ENCODE assay signal across 11 mouse cellular contexts in the genomic region with DNA sequence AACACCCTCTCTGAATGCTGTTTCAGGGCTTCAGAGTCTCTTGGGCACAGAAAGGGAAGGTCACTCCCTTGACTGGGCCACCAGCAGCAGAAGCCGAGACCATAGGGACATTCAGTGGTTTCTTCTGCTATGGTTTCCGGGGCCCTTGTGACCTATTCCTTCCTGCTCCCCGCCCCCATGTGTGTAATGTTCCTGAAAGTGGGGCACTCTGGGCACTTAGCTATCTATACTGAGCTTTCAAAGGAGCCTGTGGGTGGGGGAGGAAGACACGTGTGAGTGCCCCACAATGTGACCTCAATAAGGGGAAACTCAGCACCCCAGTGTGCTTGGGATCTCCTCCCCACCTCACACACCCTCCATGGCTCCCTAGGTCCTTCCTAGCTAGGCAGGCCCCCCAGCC. TPM values are rescaled to one million over a fixed set of nuclear protein-coding genes. Genes with fewer than 3 reads are reported as not detected.
DNase-seq lines count a peak whose midpoint lies in the region; ATAC-seq and TF ChIP-seq lines count a peak whose summit lies in the region.
"Had no signal": no experiment of that assay in that cellular context is flagged by ENCODE, and none has a peak within 500 bp of the region (broad histone marks: within the 10 kb centered on the region; RNA-seq: fewer than 3 reads in every experiment).

No protein-coding gene starts in this region.

- 3% methylated on average over 4 of the region's 4 CpGs for WGBS in bone marrow, adult 2 months
- 82% methylated on average over 4 of the region's 4 CpGs for WGBS in hindbrain, postnatal 0 days
- WGBS in intestine, postnatal 0 days: 72% methylated on average over 4 of the region's 4 CpGs

- H3K9me3 ChIP-seq in hindbrain, postnatal 0 days (ENCODE audit: low read length): no peaks in the 10 kb centered on the region
- no peaks in the 10 kb centered on the region for H3K9me3 ChIP-seq in intestine, postnatal 0 days (ENCODE audit: control insufficient read depth)
- H3K9me3 ChIP-seq: embryonic facial prominence, embryonic 15.5 days; hindbrain, embryonic 10.5 days; midbrain, embryonic 12.5 days had no signal

- peaks cover 10% of the 10 kb centered on the region; the same call in 1 of the 2 replicates for H3K4me1 ChIP-seq in bone marrow, adult 2 months (ENCODE audit: control insufficient read depth, insufficient read depth, low read length)
- peaks cover 12% of the 10 kb centered on the region for H3K4me1 ChIP-seq in hindbrain, postnatal 0 days (ENCODE audit: insufficient read depth, low read length)
- 0 out of 2 replicates have a peak, but pooled peaks cover 3% of the 10 kb centered on the region for H3K4me1 ChIP-seq in intestine, postnatal 0 days (replicated peaks; ENCODE audit: control insufficient read depth, insufficient read depth, low read length)

- no peak overlapping the region for H3K4me2 ChIP-seq in hindbrain, postnatal 0 days (ENCODE audit: low read depth, low read length)
- no peak overlapping the region for H3K4me2 ChIP-seq in intestine, postnatal 0 days (replicated peaks; ENCODE audit: low read depth)
- H3K4me2 ChIP-seq: embryonic facial prominence, embryonic 15.5 days; midbrain, embryonic 12.5 days had no signal

- no peak; the same call in 1 of the 2 replicates for TF ChIP-seq POLR2A in bone marrow, adult 2 months (IDR thresholded peaks at IDR 0.05; ENCODE audit: borderline replicate concordance, control insufficient read depth, low read depth, low read length)

- H3K27me3 ChIP-seq in hindbrain, postnatal 0 days (ENCODE audit: insufficient read depth, low read length): peaks cover 15% of the 10 kb centered on the region
- no peaks in the 10 kb centered on the region for H3K27me3 ChIP-seq in intestine, postnatal 0 days (replicated peaks; ENCODE audit: control insufficient read depth, insufficient read depth, low read length)

- no peak overlapping the region for H3K4me3 ChIP-seq in bone marrow, adult 2 months (replicated peaks; ENCODE audit: control insufficient read depth, low read depth, low read length)
- H3K4me3 ChIP-seq in hindbrain, postnatal 0 days (ENCODE audit: low read length): no peak overlapping the region
- no peak overlapping the region for H3K4me3 ChIP-seq in intestine, postnatal 0 days (ENCODE audit: low read depth, low read length)
- H3K4me3 ChIP-seq: embryonic facial prominence, embryonic 15.5 days; hindbrain, embryonic 10.5 days; midbrain, embryonic 12.5 days had no signal

- H3K36me3 ChIP-seq in hindbrain, postnatal 0 days (ENCODE audit: insufficient read depth, low read length): no peaks in the 10 kb centered on the region
- no peaks in the 10 kb centered on the region for H3K36me3 ChIP-seq in intestine, postnatal 0 days (ENCODE audit: control insufficient read depth, insufficient read depth)
- H3K36me3 ChIP-seq: embryonic facial prominence, embryonic 15.5 days; hindbrain, embryonic 10.5 days; midbrain, embryonic 12.5 days had no signal

- peak; percentile 77 for DNase-seq in layer of hippocampus, adult 9-11 months
- no peak for DNase-seq in layer of hippocampus, postnatal 10 days (ENCODE audit: low spot score in 2 of 2)
- DNase-seq in lung, postnatal 36 days: peak; percentile 84
- DNase-seq in thymus, postnatal 0 days (ENCODE audit: low spot score): peak; percentile 91
- no peak for DNase-seq in urinary bladder, postnatal 10 days (ENCODE audit: low spot score)
- no peak for DNase-seq in hindbrain, postnatal 0 days (ENCODE audit: low spot score)

- ATAC-seq in hindbrain, postnatal 0 days: no peak
- no peak for ATAC-seq in intestine, postnatal 0 days

- peak overlapping the region; percentile 89 for H3K27ac ChIP-seq in bone marrow, adult 2 months (ENCODE audit: control insufficient read depth, insufficient read depth, low read depth, low read length, poor library complexity)
- H3K27ac ChIP-seq in hindbrain, postnatal 0 days: no peak overlapping the region
- no peak overlapping the region for H3K27ac ChIP-seq in intestine, postnatal 0 days (ENCODE audit: low read depth, low read length)
- H3K27ac ChIP-seq: embryonic facial prominence, embryonic 15.5 days; hindbrain, embryonic 10.5 days; midbrain, embryonic 12.5 days had no signal

- no peak for TF ChIP-seq CTCF in bone marrow, adult 2 months (IDR thresholded peaks at IDR 0.05; ENCODE audit: control insufficient read depth, insufficient read depth, low read length)
- TF ChIP-seq CTCF in hindbrain, postnatal 0 days (IDR thresholded peaks at IDR 0.05; ENCODE audit: low read depth): no peak
- no peak for TF ChIP-seq CTCF in intestine, postnatal 0 days (IDR thresholded peaks at IDR 0.05; ENCODE audit: low read depth)

- no peak overlapping the region for H3K9ac ChIP-seq in hindbrain, postnatal 0 days (replicated peaks; ENCODE audit: low read length)
- no peak overlapping the region for H3K9ac ChIP-seq in intestine, postnatal 0 days (ENCODE audit: low read depth, low read length)
- H3K9ac ChIP-seq: embryonic facial prominence, embryonic 15.5 days; midbrain, embryonic 12.5 days had no signal

RNA-seq across cellular contexts. Expression of gene Mast3, which starts 1.7 kb away (rescaled TPM):
- total RNA-seq in layer of hippocampus, postnatal 10 days (2021): 100 to 1,000 TPM; 179 to 186 TPM
- 20.5 and 70.7 TPM in 2 replicates for polyA plus RNA-seq in bone marrow, adult 2 months (2011; ENCODE audit: insufficient read depth, insufficient read length, low replicate concordance, missing spikeins)
- 37.2 and 37.3 TPM in 2 replicates for polyA plus RNA-seq in thymus, postnatal 0 days (2015; fragmentation: Nextera tagmentation; extraction: Ambion mirVana)
- total RNA-seq in hindbrain, postnatal 0 days (2014; rRNA removed): 35.2 and 42.1 TPM in 2 replicates
- polyA plus RNA-seq in hindbrain, postnatal 0 days (2015; fragmentation: Nextera tagmentation; extraction: Ambion mirVana): 16.2 and 16.7 TPM in 2 replicates
- 4.4 and 7.2 TPM in 2 replicates for polyA plus RNA-seq in intestine, postnatal 0 days (2015; fragmentation: Nextera tagmentation; extraction: Ambion mirVana)

RNA-seq across cellular contexts. Expression of gene Il12rb1, which starts 1.7 kb away (rescaled TPM):
- under 1 TPM; 0.30 to 0.38 TPM for total RNA-seq in layer of hippocampus, postnatal 10 days (2021)
- 0.36 and 1.9 TPM in 2 replicates for polyA plus RNA-seq in bone marrow, adult 2 months (2011; ENCODE audit: insufficient read depth, insufficient read length, low replicate concordance, missing spikeins)
- polyA plus RNA-seq in thymus, postnatal 0 days (2015; fragmentation: Nextera tagmentation; extraction: Ambion mirVana): 16.2 TPM in 2 replicates
- total RNA-seq in hindbrain, postnatal 0 days (2014; rRNA removed): not detected in 2 replicates
- polyA plus RNA-seq in hindbrain, postnatal 0 days (2015; fragmentation: Nextera tagmentation; extraction: Ambion mirVana): not detected in 2 replicates
- polyA plus RNA-seq in intestine, postnatal 0 days (2015; fragmentation: Nextera tagmentation; extraction: Ambion mirVana): 0.29 and 0.31 TPM in 2 replicates
- polyA plus RNA-seq: hindbrain, embryonic 10.5 days had no signal

RNA-seq across cellular contexts. Expression of gene Pik3r2, which starts 30.0 kb away (rescaled TPM):
- total RNA-seq in layer of hippocampus, postnatal 10 days (2021): 100 to 1,000 TPM; 170 to 174 TPM
- polyA plus RNA-seq in bone marrow, adult 2 months (2011; ENCODE audit: insufficient read depth, insufficient read length, low replicate concordance, missing spikeins): 12.8 and 19.5 TPM in 2 replicates
- polyA plus RNA-seq in thymus, postnatal 0 days (2015; fragmentation: Nextera tagmentation; extraction: Ambion mirVana): 35.1 and 38.6 TPM in 2 replicates
- total RNA-seq in hindbrain, postnatal 0 days (2014; rRNA removed): 162 and 176 TPM in 2 replicates
- polyA plus RNA-seq in hindbrain, postnatal 0 days (2015; fragmentation: Nextera tagmentation; extraction: Ambion mirVana): 101 and 103 TPM in 2 replicates
- 37.4 and 41.0 TPM in 2 replicates for polyA plus RNA-seq in intestine, postnatal 0 days (2015; fragmentation: Nextera tagmentation; extraction: Ambion mirVana)

RNA-seq across cellular contexts. Expression of gene Arrdc2, which starts 33.0 kb away (rescaled TPM):
- total RNA-seq in layer of hippocampus, postnatal 10 days (2021): 10 to 100 TPM; 15.7 to 18.1 TPM
- polyA plus RNA-seq in bone marrow, adult 2 months (2011; ENCODE audit: insufficient read depth, insufficient read length, low replicate concordance, missing spikeins): 19.1 and 44.8 TPM in 2 replicates
- 11.0 and 11.4 TPM in 2 replicates for polyA plus RNA-seq in thymus, postnatal 0 days (2015; fragmentation: Nextera tagmentation; extraction: Ambion mirVana)
- 12.1 and 17.1 TPM in 2 replicates for total RNA-seq in hindbrain, postnatal 0 days (2014; rRNA removed)
- 4.6 and 4.9 TPM in 2 replicates for polyA plus RNA-seq in hindbrain, postnatal 0 days (2015; fragmentation: Nextera tagmentation; extraction: Ambion mirVana)
- polyA plus RNA-seq in intestine, postnatal 0 days (2015; fragmentation: Nextera tagmentation; extraction: Ambion mirVana): 6.2 and 6.9 TPM in 2 replicates

RNA-seq across cellular contexts. Expression of gene Mpv17l2, which starts 45.8 kb away (rescaled TPM):
- 10 to 100 TPM; 45.3 to 49.9 TPM for total RNA-seq in layer of hippocampus, postnatal 10 days (2021)
- polyA plus RNA-seq in bone marrow, adult 2 months (2011; ENCODE audit: insufficient read depth, insufficient read length, low replicate concordance, missing spikeins): 15.1 and 28.2 TPM in 2 replicates
- 54.3 and 54.4 TPM in 2 replicates for polyA plus RNA-seq in thymus, postnatal 0 days (2015; fragmentation: Nextera tagmentation; extraction: Ambion mirVana)
- 37.2 and 53.9 TPM in 2 replicates for total RNA-seq in hindbrain, postnatal 0 days (2014; rRNA removed)
- 56.1 and 63.3 TPM in 2 replicates for polyA plus RNA-seq in hindbrain, postnatal 0 days (2015; fragmentation: Nextera tagmentation; extraction: Ambion mirVana)
- polyA plus RNA-seq in intestine, postnatal 0 days (2015; fragmentation: Nextera tagmentation; extraction: Ambion mirVana): 76.3 and 80.6 TPM in 2 replicates

Comparison
In these comparisons a context has a peak if more than half of its experiments do, and no peak if none do; other contexts are left out.
1. DNase-seq: peak in layer of hippocampus, adult 9-11 months (single experiment), lung, postnatal 36 days (single experiment) and thymus, postnatal 0 days (single experiment); none in layer of hippocampus, postnatal 10 days (0 of 2), urinary bladder, postnatal 10 days (single experiment) and hindbrain, postnatal 0 days (single experiment).